Mouse (Mus musculus) C2C12 (cell line): ENCODE measurements around the gene Gm45140. TPM values are rescaled to one million over a fixed set of nuclear protein-coding genes. Genes with fewer than 3 reads are reported as not detected.
A peak's percentile ranks its signal among the peaks of the same experiment; 100 is the strongest.

Source experiments
- H3K27me3 ChIP-seq: one replicate; pipeline ENCODE4 v1.6.1; 2011; ENCODE audit not compliant: control insufficient read depth, insufficient read depth, insufficient read length
- H3K36me3 ChIP-seq: one replicate; pipeline ENCODE4 v1.6.1; 2011; ENCODE audit not compliant: control insufficient read depth, insufficient read depth
- H3K4me3 ChIP-seq: one replicate; pipeline ENCODE4 v1.5.1; 2011; ENCODE audit warnings: mild to moderate bottlenecking, control low read depth; ENCODE audit not compliant: poor library complexity, insufficient read depth, severe bottlenecking
- H3K79me2 ChIP-seq: one replicate; pipeline ENCODE4 v1.6.1; 2011; ENCODE audit not compliant: control insufficient read depth, insufficient read depth
- H3K79me3 ChIP-seq: one replicate; pipeline ENCODE4 v1.6.1; 2011; ENCODE audit warnings: low read depth, control low read depth
- H3ac ChIP-seq: one replicate; pipeline ENCODE3; 2011; ENCODE audit warnings: low read depth; ENCODE audit not compliant: control insufficient read depth, insufficient read length
- CEBPB ChIP-seq: IDR thresholded peaks from one replicate; pipeline ENCODE4 v1.6.1; 2011; ENCODE audit warnings: low read depth, mild to moderate bottlenecking, control low read depth, moderate library complexity
- CTCF ChIP-seq: IDR thresholded peaks from one replicate; pipeline ENCODE4 v1.5.1; 2011; ENCODE audit not compliant: control insufficient read depth, insufficient read depth, insufficient read length
- FOSL1 ChIP-seq: IDR thresholded peaks from one replicate; pipeline ENCODE4 v1.8.0; 2011; ENCODE audit warnings: mild to moderate bottlenecking, low read length; ENCODE audit not compliant: poor library complexity, insufficient read depth, severe bottlenecking
- MAX ChIP-seq: IDR thresholded peaks from one replicate; pipeline ENCODE4 v1.6.1; 2011; ENCODE audit warnings: mild to moderate bottlenecking, control low read depth
- MYOD1 ChIP-seq: IDR thresholded peaks from one replicate; pipeline ENCODE4 v1.6.1; 2011; ENCODE audit warnings: low read depth; ENCODE audit not compliant: control insufficient read depth, insufficient read length
- MYOG ChIP-seq: IDR thresholded peaks from one replicate; pipeline ENCODE4 v1.6.1; 2011; ENCODE audit not compliant: control insufficient read depth, insufficient read length; ENCODE audit errors: extremely low read depth
- USF1 ChIP-seq: IDR thresholded peaks from one replicate; pipeline ENCODE4 v1.6.1; 2011; ENCODE audit warnings: low read depth, mild to moderate bottlenecking, control low read depth, moderate library complexity
- polyA plus RNA-seq: library from polyadenylated mRNA; unstranded; fragments of >200 nt; fragmentation: generic; extraction: Trizol; gene quantifications from one replicate; pipeline ENCODE4 v1.2.1, GENCODE M21; 2012; ENCODE audit warnings: missing spikeins

The Gm45140 gene
- polyA plus RNA-seq, 1 experiment = 2.3 TPM

GRCm38 (mm10) chr6:87750184-87750910, 85.2 kb downstream of the Gm45140 start:
- no peak for TF ChIP-seq FOSL1
- TF ChIP-seq USF1 = no peak
- TF ChIP-seq CEBPB = no peak
- no peak for TF ChIP-seq MAX
- TF ChIP-seq CTCF = no peak
- no peak for TF ChIP-seq MYOD1
- TF ChIP-seq MYOG = no peak
- Histone ChIP-seq H3K4me3 (no peak overlapping the region), H3ac (no peak overlapping the region), H3K79me3 (no peaks in the 10 kb centered on the region), H3K36me3 (no peaks in the 10 kb centered on the region), H3K79me2 (no peaks in the 10 kb centered on the region), H3K27me3 (peaks cover 8% of the 10 kb centered on the region)

- Histone ChIP-seq H3K79me3 (no peaks in the 10 kb centered on the region), H3K27me3 (peaks cover 8% of the 10 kb centered on the region), H3ac (no peak overlapping the region), H3K36me3 (no peaks in the 10 kb centered on the region), H3K79me2 (no peaks in the 10 kb centered on the region), H3K4me3 (no peak overlapping the region)
- no peak for TF ChIP-seq MAX
- TF ChIP-seq USF1 = no peak
- no peak for TF ChIP-seq CEBPB
- TF ChIP-seq MYOG = no peak
- TF ChIP-seq FOSL1 = no peak
- no peak for TF ChIP-seq CTCF
- no peak for TF ChIP-seq MYOD1
Measured at GRCm38 (mm10) chr6:87748531-87748930, 87.1 kb downstream of the Gm45140 start.

DNA sequence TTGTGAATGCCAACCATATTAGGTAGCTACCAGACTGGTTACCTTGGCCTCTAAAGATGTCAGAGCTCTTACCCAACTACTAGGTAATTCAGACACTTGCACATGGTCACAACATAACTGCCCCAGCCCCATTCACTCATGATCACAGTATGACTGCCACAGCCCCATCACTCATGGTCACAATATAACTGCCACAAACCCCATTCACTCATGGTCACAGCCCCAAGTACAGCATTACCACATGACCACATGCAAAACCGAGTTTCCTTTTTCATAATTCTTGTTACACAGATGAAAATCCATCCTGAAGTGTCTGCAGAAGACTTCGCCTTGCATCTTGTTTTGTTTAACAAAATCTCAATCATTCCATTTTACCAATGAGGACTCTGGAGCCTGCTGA, 87.5 kb downstream of the Gm45140 start:
- Histone ChIP-seq H3K36me3 (no peaks in the 10 kb centered on the region), H3K79me3 (no peaks in the 10 kb centered on the region), H3K27me3 (peaks cover 8% of the 10 kb centered on the region), H3ac (no peak overlapping the region), H3K4me3 (no peak overlapping the region), H3K79me2 (no peaks in the 10 kb centered on the region)
- TF ChIP-seq USF1 = no peak
- TF ChIP-seq FOSL1 = no peak
- TF ChIP-seq MYOG = no peak
- no peak for TF ChIP-seq MYOD1
- no peak for TF ChIP-seq CTCF
- TF ChIP-seq CEBPB = no peak
- TF ChIP-seq MAX = no peak

GRCm38 (mm10) chr6:87746849-87747248, 88.7 kb downstream of the Gm45140 start:
- no peaks in the 10 kb centered on the region for H3K79me3 ChIP-seq
- no peak overlapping the region for H3ac ChIP-seq
- TF ChIP-seq MYOD1 (no peak), CTCF (no peak), USF1 (no peak), MAX (no peak), CEBPB (no peak), MYOG (no peak), FOSL1 (no peak)
- H3K36me3 ChIP-seq = no peaks in the 10 kb centered on the region
- no peaks in the 10 kb centered on the region for H3K79me2 ChIP-seq
- no peak overlapping the region for H3K4me3 ChIP-seq
- peaks cover 5% of the 10 kb centered on the region for H3K27me3 ChIP-seq

DNA sequence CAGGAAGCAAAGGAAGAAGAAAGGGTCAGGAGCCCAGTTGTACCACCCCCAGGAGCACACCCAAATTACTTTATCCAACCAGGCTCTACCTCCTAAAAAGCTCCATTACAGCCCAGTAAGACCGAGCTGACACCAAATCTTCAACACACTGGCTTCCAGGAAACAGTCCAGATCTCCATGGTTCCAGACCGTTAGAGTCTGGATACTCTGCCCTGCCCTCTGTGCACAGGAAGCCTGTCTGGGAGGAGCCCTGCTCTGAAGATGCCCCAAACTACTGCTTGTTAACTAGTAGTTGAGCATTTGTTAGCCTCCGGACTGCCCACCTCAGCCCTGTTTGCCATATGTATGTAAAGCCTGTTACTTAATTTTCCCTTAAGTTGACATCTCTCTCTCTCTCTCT, 89.5 kb downstream of the Gm45140 start:
- no peaks in the 10 kb centered on the region for H3K27me3 ChIP-seq
- TF ChIP-seq USF1 = no peak
- no peak for TF ChIP-seq MYOG
- no peak for TF ChIP-seq CEBPB
- no peak for TF ChIP-seq MYOD1
- TF ChIP-seq MAX = no peak
- no peak for TF ChIP-seq FOSL1
- TF ChIP-seq CTCF = no peak
- no peak overlapping the region for H3ac ChIP-seq

DNA sequence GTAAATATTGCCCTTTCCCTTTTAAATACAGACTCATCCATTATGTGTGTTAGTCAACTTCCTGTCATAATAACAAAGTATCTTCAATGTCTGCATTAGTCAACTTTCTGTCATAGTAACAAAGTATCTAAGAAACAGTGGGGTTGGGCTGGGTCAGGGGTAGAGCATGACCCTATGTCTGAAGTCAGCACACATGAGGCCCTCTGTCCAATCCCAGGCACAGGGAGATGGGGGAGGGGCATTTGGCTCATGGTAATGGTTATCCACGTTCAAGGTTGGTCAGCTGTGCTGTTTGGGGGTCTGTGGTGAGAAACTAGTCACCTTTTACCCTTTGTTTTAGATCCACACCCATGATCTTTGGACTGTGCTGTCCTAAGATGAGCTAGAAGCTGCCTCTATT, 90.3 kb downstream of the Gm45140 start:
- TF ChIP-seq FOSL1 (no peak), USF1 (peak; percentile 55)
- Histone ChIP-seq H3K27me3 (no peaks in the 10 kb centered on the region), H3K4me3 (no peak overlapping the region), H3K79me3 (no peaks in the 10 kb centered on the region), H3K79me2 (no peaks in the 10 kb centered on the region), H3ac (no peak overlapping the region), H3K36me3 (no peaks in the 10 kb centered on the region)

More for the DNA sequence above, 89.5 kb downstream of the Gm45140 start:
- Histone ChIP-seq H3K36me3 (no peaks in the 10 kb centered on the region), H3K4me3 (no peak overlapping the region), H3K79me2 (no peaks in the 10 kb centered on the region), H3K79me3 (no peaks in the 10 kb centered on the region)
